Mouse (Mus musculus) E14TG2a.4 (cell line): ENCODE results near the gene Ddx60.

ENCODE experiments used
- H3K27me3 ChIP-seq: 2 replicates; pipeline ENCODE4 v1.6.1; 2014; ENCODE audit warnings: low read length, control low read depth; ENCODE audit not compliant: insufficient read depth
- H3K36me3 ChIP-seq: 2 replicates; pipeline ENCODE4 v1.6.1; 2014; ENCODE audit warnings: low read length, control low read depth; ENCODE audit not compliant: insufficient read depth
- H3K4me1 ChIP-seq: replicated peaks from 2 replicates; pipeline ENCODE4 v1.6.1; 2014; ENCODE audit warnings: low read depth, low read length, control low read depth
- H3K4me3 ChIP-seq: replicated peaks from 2 replicates; pipeline ENCODE4 v1.5.1; 2014; ENCODE audit warnings: mild to moderate bottlenecking, low read length
- H3K9me3 ChIP-seq: 2 replicates; pipeline ENCODE4 v1.6.1; 2014; ENCODE audit warnings: low read length, control low read depth
- CTCF ChIP-seq: conservative IDR thresholded peaks from 2 replicates; pipeline ENCODE4 v1.5.1; 2014; ENCODE audit warnings: low read length
- NANOG ChIP-seq: IDR thresholded peaks from 2 replicates; pipeline ENCODE4 v1.6.1; 2014; ENCODE audit warnings: borderline replicate concordance, low read length, mixed read lengths
- POU5F1 ChIP-seq: IDR thresholded peaks from 2 replicates; pipeline ENCODE4 v1.6.1; 2014; ENCODE audit warnings: low read length, borderline replicate concordance

Ddx60 gene

GRCm38 (mm10) chr8:62014582-62014981, 86.7 kb downstream of the Ddx60 start:
- H3K9me3 ChIP-seq, result peaks cover 3% of the 10 kb centered on the region; the same call in 1 of the 2 replicates
- no peaks in the 10 kb centered on the region for H3K27me3 ChIP-seq
- H3K36me3 ChIP-seq, result no peaks in the 10 kb centered on the region
- H3K4me1 ChIP-seq, result no peaks in the 10 kb centered on the region
- no peak for TF ChIP-seq CTCF
- no peak for TF ChIP-seq NANOG
- TF ChIP-seq POU5F1, result no peak
- H3K4me3 ChIP-seq, result no peak overlapping the region

DNA sequence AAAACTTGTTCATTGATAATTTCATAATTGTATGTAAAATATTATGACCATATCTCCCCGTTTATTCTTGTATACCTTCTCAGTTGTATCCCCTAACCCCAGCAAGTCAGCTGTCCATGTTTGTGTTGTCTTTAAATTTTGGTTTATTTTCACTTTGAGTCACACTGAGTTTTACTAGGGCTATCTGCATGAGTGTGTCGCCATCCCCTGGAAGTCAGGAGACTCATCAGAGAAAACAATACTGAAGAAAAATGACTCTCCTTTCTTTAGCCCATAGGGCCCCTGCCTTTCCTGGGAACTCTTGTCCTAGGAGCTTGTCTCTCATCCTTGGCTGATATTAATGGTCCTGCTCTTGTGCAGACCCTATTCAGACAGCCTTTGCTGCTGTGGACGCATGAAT, 106.5 kb downstream of the Ddx60 start:
- H3K36me3 ChIP-seq, result no peaks in the 10 kb centered on the region
- no peaks in the 10 kb centered on the region for H3K27me3 ChIP-seq
- H3K4me3 ChIP-seq, result no peak overlapping the region
- H3K4me1 ChIP-seq, result no peaks in the 10 kb centered on the region
- H3K9me3 ChIP-seq, result peaks cover 7% of the 10 kb centered on the region
- no peak for TF ChIP-seq NANOG
- TF ChIP-seq CTCF, result no peak
- TF ChIP-seq POU5F1, result no peak

DNA sequence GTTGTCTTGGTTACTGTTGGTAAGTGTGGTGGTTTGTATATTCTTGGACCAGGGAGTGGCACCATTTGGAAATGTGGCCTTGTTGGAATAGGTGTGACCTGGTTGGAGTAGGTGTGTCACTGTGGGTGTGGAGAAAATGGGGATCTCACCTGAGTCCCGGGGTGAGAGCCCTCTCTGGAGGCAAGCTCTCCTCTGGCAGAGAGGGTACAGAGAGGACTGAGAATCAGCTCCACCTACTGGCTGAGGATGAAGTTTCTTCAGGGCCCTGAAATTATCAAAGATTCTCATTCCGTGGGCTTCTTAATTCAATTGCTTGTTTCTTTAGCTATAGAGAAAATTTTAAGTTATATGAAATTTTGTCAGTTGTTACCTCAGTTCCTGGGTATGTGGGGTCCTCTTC, 118.9 kb downstream of the Ddx60 start:
- H3K36me3 ChIP-seq, result no peaks in the 10 kb centered on the region
- no peak overlapping the region for H3K4me3 ChIP-seq
- H3K27me3 ChIP-seq, result no peaks in the 10 kb centered on the region
- H3K4me1 ChIP-seq, result no peaks in the 10 kb centered on the region
- no peak for TF ChIP-seq POU5F1
- TF ChIP-seq NANOG, result no peak
- peak; percentile 18; the same call in 1 of the 2 replicates for TF ChIP-seq CTCF
- peaks cover 20% of the 10 kb centered on the region for H3K9me3 ChIP-seq

DNA sequence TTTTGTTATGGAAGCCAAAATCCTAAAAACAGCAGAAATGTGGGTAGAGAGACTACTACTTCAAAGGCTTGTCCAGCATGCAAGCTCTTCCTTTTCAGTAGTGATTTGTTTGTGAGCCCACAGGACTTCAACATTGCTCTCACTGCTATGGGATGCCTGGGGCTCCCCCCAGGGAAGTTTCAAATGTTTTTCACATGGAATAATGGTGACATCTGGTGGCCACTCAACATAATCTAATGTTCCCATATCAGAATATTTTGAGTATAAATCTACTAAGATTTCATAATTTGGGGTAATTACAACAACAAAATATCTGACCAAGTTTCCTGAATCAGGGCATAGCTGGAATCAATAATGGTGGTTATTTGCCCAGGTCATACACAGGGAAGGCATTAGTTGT, 132.5 kb downstream of the Ddx60 start:
- Histone ChIP-seq H3K9me3 (peaks cover 7% of the 10 kb centered on the region), H3K4me3 (no peak overlapping the region), H3K4me1 (no peaks in the 10 kb centered on the region), H3K27me3 (no peaks in the 10 kb centered on the region), H3K36me3 (no peaks in the 10 kb centered on the region)
- no peak for TF ChIP-seq NANOG
- peak; percentile 19; the same call in 1 of the 2 replicates for TF ChIP-seq CTCF

- H3K4me1 ChIP-seq, result no peaks in the 10 kb centered on the region
- no peak for TF ChIP-seq CTCF
- no peak for TF ChIP-seq POU5F1
- TF ChIP-seq NANOG, result no peak
- no peaks in the 10 kb centered on the region for H3K27me3 ChIP-seq
- no peaks in the 10 kb centered on the region for H3K9me3 ChIP-seq
- no peaks in the 10 kb centered on the region for H3K36me3 ChIP-seq
- H3K4me3 ChIP-seq, result no peak overlapping the region
Observed at GRCm38 (mm10) chr8:62068305-62068704, 140.4 kb downstream of the Ddx60 start.

- TF ChIP-seq NANOG (no peak), CTCF (peak; percentile 39), POU5F1 (no peak)
- H3K36me3 ChIP-seq, result no peaks in the 10 kb centered on the region
- H3K4me3 ChIP-seq, result no peak overlapping the region
- H3K27me3 ChIP-seq, result no peaks in the 10 kb centered on the region
- no peaks in the 10 kb centered on the region for H3K9me3 ChIP-seq
- H3K4me1 ChIP-seq, result peaks cover 5% of the 10 kb centered on the region
Observed at GRCm38 (mm10) chr8:62080195-62080802, 152.4 kb downstream of the Ddx60 start.

DNA sequence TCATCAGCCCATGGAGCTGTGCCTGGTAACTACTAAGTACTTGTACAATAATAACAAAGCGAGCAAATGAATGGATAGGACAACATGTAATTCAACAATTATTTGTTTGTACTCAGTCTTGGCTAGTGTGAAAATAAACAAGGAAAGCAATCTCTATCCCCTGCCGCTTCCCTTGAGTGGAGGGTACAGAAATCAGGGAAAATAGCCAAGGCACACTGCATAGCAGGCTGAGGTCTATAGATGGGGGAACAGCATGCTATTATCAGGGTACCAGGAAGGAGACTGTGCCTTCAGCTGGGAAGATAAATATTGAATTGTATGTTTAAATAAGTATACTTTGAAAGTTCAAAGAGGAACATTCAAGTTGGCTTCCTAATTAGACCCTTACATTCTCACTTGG, 153.9 kb downstream of the Ddx60 start:
- no peaks in the 10 kb centered on the region for H3K27me3 ChIP-seq
- peaks cover 5% of the 10 kb centered on the region for H3K4me1 ChIP-seq
- TF ChIP-seq NANOG (no peak), POU5F1 (no peak), CTCF (no peak)
- no peaks in the 10 kb centered on the region for H3K9me3 ChIP-seq
- H3K4me3 ChIP-seq, result no peak overlapping the region
- H3K36me3 ChIP-seq, result no peaks in the 10 kb centered on the region
